Mouse (Mus musculus) CH12.LX (cell line): Measurements from ENCODE around the gene AI467606. TPM values are rescaled to one million over a fixed set of nuclear protein-coding genes. Genes with fewer than 3 reads are reported as not detected.

Experiments
- DNase-seq: peaks from one replicate; pipeline ENCODE4 v3.0.0-alpha.2; 2013; ENCODE audit errors: extremely low read depth
- H3K27ac ChIP-seq: 2 replicates; pipeline ENCODE4 v1.5.1; 2012; ENCODE audit warnings: low read depth, mild to moderate bottlenecking, control low read depth, moderate library complexity; ENCODE audit not compliant: insufficient read depth
- H3K27me3 ChIP-seq: replicated peaks from 2 replicates; pipeline ENCODE3; 2012; ENCODE audit warnings: inconsistent platforms
- H3K36me3 ChIP-seq, 2 experiments: replicated peaks in 1 of 2; 2 replicates each; pipeline versions ENCODE3 to v1.6.1; 2012; ENCODE audit warnings: inconsistent platforms in 1 of 2, low read length in 1 of 2, mild to moderate bottlenecking in 1 of 2, mixed read lengths in 1 of 2, moderate library complexity in 1 of 2; ENCODE audit not compliant: control insufficient read depth in 1 of 2, insufficient read depth in 1 of 2
- H3K4me1 ChIP-seq, 2 experiments: 2 replicates each; pipeline ENCODE4 v1.6.1; 2012; ENCODE audit warnings: inconsistent platforms in 1 of 2, moderate library complexity in 1 of 2; ENCODE audit not compliant: insufficient read depth in 2 of 2, control insufficient read depth in 1 of 2
- H3K4me2 ChIP-seq: 2 replicates; pipeline ENCODE4 v1.6.1; 2012; ENCODE audit warnings: low read depth, mild to moderate bottlenecking, control low read depth; ENCODE audit not compliant: poor library complexity, insufficient read depth, severe bottlenecking
- H3K4me3 ChIP-seq, 3 experiments: fragments of 150-350 bp in 1 of 3; sonication (generic) in 1 of 3; replicated peaks in 1 of 3; 2 replicates each; pipeline versions ENCODE3 to v1.5.1; 2011 to 2012; ENCODE audit warnings: low read depth in 2 of 3, low read length in 2 of 3, mild to moderate bottlenecking in 2 of 3, moderate library complexity in 2 of 3, control low read depth in 1 of 3, improper control_type of control experiment in 1 of 3, inconsistent platforms in 1 of 3, mixed read lengths in 1 of 3; ENCODE audit not compliant: poor library complexity in 1 of 3
- H3K79me2 ChIP-seq: replicated peaks from 2 replicates; pipeline ENCODE4 v1.6.1; 2012; ENCODE audit warnings: mild to moderate bottlenecking, moderate library complexity; ENCODE audit not compliant: control insufficient read depth, poor library complexity, insufficient read depth, severe bottlenecking; ENCODE audit errors: extremely low read depth
- H3K9ac ChIP-seq: 2 replicates; pipeline ENCODE4 v1.6.1; 2012; ENCODE audit warnings: low read depth, mild to moderate bottlenecking, control low read depth, moderate library complexity; ENCODE audit not compliant: insufficient read depth
- H3K9me3 ChIP-seq: replicated peaks from 2 replicates; pipeline ENCODE3; 2012; ENCODE audit warnings: low read length, inconsistent platforms, mixed read lengths
- BHLHE40 ChIP-seq: IDR thresholded peaks from 2 replicates; pipeline ENCODE4 v1.6.1; 2011; ENCODE audit warnings: mild to moderate bottlenecking, low read depth, low read length, improper control_type of control experiment
- CHD2 ChIP-seq: IDR thresholded peaks from 2 replicates; pipeline ENCODE4 v1.6.1; 2011; ENCODE audit warnings: low read length, improper control_type of control experiment
- CTCF ChIP-seq, 2 experiments: IDR thresholded peaks in 1 of 2; conservative IDR thresholded peaks in 1 of 2; 2 replicates each; pipeline ENCODE4 v1.5.1; 2011 to 2012; ENCODE audit warnings: low read depth in 2 of 2, low read length in 2 of 2, improper control_type of control experiment in 1 of 2, inconsistent platforms in 1 of 2, mild to moderate bottlenecking in 1 of 2, moderate library complexity in 1 of 2
- ELF1 ChIP-seq: IDR thresholded peaks from 2 replicates; pipeline ENCODE4 v1.6.1; 2014; ENCODE audit warnings: low read depth, mild to moderate bottlenecking, inconsistent platforms, low read length, improper control_type of control experiment
- EP300 ChIP-seq: IDR thresholded peaks from 2 replicates; pipeline ENCODE4 v1.6.1; 2011; ENCODE audit warnings: low read length, improper control_type of control experiment
- ETS1 ChIP-seq: conservative IDR thresholded peaks from 2 replicates; pipeline ENCODE4 v1.6.1; 2012; ENCODE audit warnings: low read depth, mild to moderate bottlenecking, inconsistent platforms, low read length, improper control_type of control experiment, moderate library complexity
- GABPA ChIP-seq: IDR thresholded peaks from 2 replicates; pipeline ENCODE4 v1.6.1; 2012; ENCODE audit warnings: low read depth, low read length, improper control_type of control experiment, inconsistent platforms; ENCODE audit not compliant: insufficient replicate concordance
- HCFC1 ChIP-seq: IDR thresholded peaks from 2 replicates; pipeline ENCODE4 v1.6.1; 2012; ENCODE audit warnings: low read depth, mild to moderate bottlenecking, inconsistent platforms, low read length, improper control_type of control experiment
- KAT2A ChIP-seq: IDR thresholded peaks from 2 replicates; pipeline ENCODE4 v1.6.1; 2012; ENCODE audit warnings: low read length, improper control_type of control experiment, inconsistent platforms; ENCODE audit not compliant: insufficient replicate concordance
- MAFK ChIP-seq: IDR thresholded peaks from 2 replicates; pipeline ENCODE4 v1.6.1; 2011; ENCODE audit warnings: low read length, improper control_type of control experiment; ENCODE audit not compliant: insufficient replicate concordance
- MAX ChIP-seq: IDR thresholded peaks from 2 replicates; pipeline ENCODE4 v1.6.1; 2011; ENCODE audit warnings: low read length, improper control_type of control experiment
- MEF2A ChIP-seq: IDR thresholded peaks from 2 replicates; pipeline ENCODE4 v1.6.1; 2014; ENCODE audit warnings: low read depth, mild to moderate bottlenecking, inconsistent platforms, low read length, improper control_type of control experiment, borderline replicate concordance
- MYC ChIP-seq: IDR thresholded peaks from 2 replicates; pipeline ENCODE4 v1.6.1; 2011; ENCODE audit warnings: low read depth, mild to moderate bottlenecking, improper control_type of control experiment, low read length
- NELFE ChIP-seq: IDR thresholded peaks from 2 replicates; pipeline ENCODE4 v1.6.1; 2011; ENCODE audit warnings: low read depth, low read length, improper control_type of control experiment
- NRF1 ChIP-seq: IDR thresholded peaks from 2 replicates; pipeline ENCODE4 v1.6.1; 2014; ENCODE audit warnings: low read depth, mild to moderate bottlenecking, inconsistent platforms, low read length, improper control_type of control experiment, moderate library complexity
- POLR2A ChIP-seq: IDR thresholded peaks from 2 replicates; pipeline ENCODE4 v1.6.1; 2011; ENCODE audit warnings: low read depth, mild to moderate bottlenecking, improper control_type of control experiment, low read length
- RAD21 ChIP-seq: IDR thresholded peaks from 2 replicates; pipeline ENCODE4 v1.6.1; 2011; ENCODE audit warnings: low read depth, mild to moderate bottlenecking, low read length, improper control_type of control experiment, moderate library complexity
- SIN3A ChIP-seq: IDR thresholded peaks from 2 replicates; pipeline ENCODE4 v1.6.1; 2012; ENCODE audit warnings: low read length, improper control_type of control experiment, inconsistent platforms
- SMC3 ChIP-seq: IDR thresholded peaks from 2 replicates; pipeline ENCODE4 v1.6.1; 2011; ENCODE audit warnings: low read depth, low read length, improper control_type of control experiment
- TCF12 ChIP-seq: IDR thresholded peaks from 2 replicates; pipeline ENCODE4 v1.6.1; 2014; ENCODE audit warnings: low read depth, mild to moderate bottlenecking, inconsistent platforms, low read length, improper control_type of control experiment
- USF1 ChIP-seq: IDR thresholded peaks from 2 replicates; pipeline ENCODE4 v1.6.1; 2014; ENCODE audit warnings: low read depth, mild to moderate bottlenecking, inconsistent platforms, low read length, improper control_type of control experiment
- USF2 ChIP-seq: conservative IDR thresholded peaks from 2 replicates; pipeline ENCODE4 v1.6.1; 2011; ENCODE audit warnings: low read depth, low read length, improper control_type of control experiment
- ZC3H11A ChIP-seq: IDR thresholded peaks from 2 replicates; pipeline ENCODE4 v1.6.1; 2012; ENCODE audit warnings: low read depth, mild to moderate bottlenecking, inconsistent platforms, low read length, improper control_type of control experiment
- ZNF384 ChIP-seq: IDR thresholded peaks from 2 replicates; pipeline ENCODE4 v1.6.1; 2012; ENCODE audit warnings: low read depth, low read length, improper control_type of control experiment, inconsistent platforms
- dilution Hi-C: fragments of 300-500 bp; cut with MboI; formaldehyde crosslinking; loops from 2 replicates; pipeline ENCODE4 v1.14.3; 2020; ENCODE audit warnings: low sequenced_read_pairs; ENCODE audit not compliant: extremely low pct_unique_long_range_greater_than_20kb, extremely low pct_ligation_motif_present
- in situ Hi-C: fragments of 300-500 bp; cut with MboI; formaldehyde crosslinking; loops from 3 replicates; pipeline ENCODE4 v1.14.3; 2019; ENCODE audit warnings: low sequenced_read_pairs, low pct_ligation_motif_present, low pct_unique_long_range_greater_than_20kb, mixed read lengths
- polyA plus RNA-seq: library from polyadenylated mRNA; unstranded; fragments of >175 nt; gene quantifications from 2 replicates; pipeline ENCODE4 v1.2.1, GENCODE M21; 2012; ENCODE audit warnings: low read depth; ENCODE audit not compliant: insufficient read length
- total RNA-seq, 2 experiments: library from RNA; depleted of rRNA; stranded (reverse); fragments of 300-350 nt in 1 of 2; fragments of >200 nt in 1 of 2; gene quantifications; 2 replicates each; pipeline ENCODE4 v1.2.3; 2012 to 2014

Gene AI467606
- total and polyA plus RNA-seq, 3 experiments: 15.7 to 26.4 (median 20.5) TPM

- Histone ChIP-seq H3K9ac (no peak overlapping the region), H3K4me3 (no peak overlapping the region), H3K4me2 (no peak overlapping the region), H3K4me1 (peaks cover 9 to 15% of the 10 kb centered on the region in 2 experiments), H3K36me3 (no peaks in the 10 kb centered on the region), H3K9me3 (peaks cover 6% of the 10 kb centered on the region), H3K79me2 (no peaks in the 10 kb centered on the region), H3K27me3 (peaks cover 8% of the 10 kb centered on the region), H3K27ac (no peak overlapping the region)
- TF ChIP-seq GABPA: no peak
- TF ChIP-seq ZNF384: no peak
- no peak for TF ChIP-seq USF2
- TF ChIP-seq MAFK: no peak
- TF ChIP-seq NELFE: no peak
- no peak for DNase-seq
- dilution Hi-C loops (no loop called here), in situ Hi-C loops (loop anchor here (5.0 to 10.0 kb wide), 2 partner anchors 573 to 660 kb away; no protein-coding TSS in a partner anchor)
Measured at GRCm38 (mm10) chr7:127102148-127102547, 11.0 kb downstream of the AI467606 start.

DNA sequence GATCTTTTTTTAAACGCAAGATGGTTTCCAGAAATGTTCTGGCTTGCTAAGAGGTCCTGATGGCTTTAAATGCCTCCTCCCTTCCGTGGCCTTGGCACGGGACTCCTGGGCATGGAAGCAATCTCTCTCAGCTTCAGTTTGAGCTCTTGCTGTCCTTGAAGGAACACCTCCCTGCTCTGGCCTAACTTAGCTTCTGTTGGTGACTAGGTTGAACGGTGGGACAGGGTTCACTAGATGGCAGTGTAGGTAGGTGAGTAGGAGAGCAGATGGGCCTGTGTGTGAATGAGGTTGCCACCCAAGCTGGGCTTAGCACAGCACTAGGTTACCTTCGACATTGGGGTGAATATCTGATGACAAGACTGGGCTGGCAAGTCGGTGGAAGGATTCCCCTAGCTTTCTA is 12.8 kb downstream of the AI467606 start:
- peak; percentile 30 for TF ChIP-seq SMC3
- peak in 1 of 2 experiments; percentile 62; a peak in 2 of 4 replicates for TF ChIP-seq CTCF (conservative IDR thresholded peaks at IDR 0.05 in 1 of 2, IDR thresholded peaks at IDR 0.05 in 1 of 2; ENCODE audit: low read depth in 2 of 2, low read length in 2 of 2)
- no peak for TF ChIP-seq CHD2
- TF ChIP-seq RAD21: peak; percentile 17
- TF ChIP-seq USF2: no peak
- no peaks in the 10 kb centered on the region for H3K79me2 ChIP-seq
- H3K4me2 ChIP-seq: no peak overlapping the region
- H3K27ac ChIP-seq: no peak overlapping the region
- H3K4me1 ChIP-seq: peaks cover 13 to 20% of the 10 kb centered on the region in 2 experiments
- dilution Hi-C loops (no loop called here), in situ Hi-C loops (loop anchor here (5.0 to 10.0 kb wide), 2 partner anchors 571 to 658 kb away; no protein-coding TSS in a partner anchor)
- peaks cover 13% of the 10 kb centered on the region for H3K27me3 ChIP-seq
- DNase-seq: no peak
- no peak overlapping the region for H3K4me3 ChIP-seq
- no peak overlapping the region for H3K9ac ChIP-seq
- no peaks in the 10 kb centered on the region for H3K36me3 ChIP-seq
- peaks cover under 1% of the 10 kb centered on the region for H3K9me3 ChIP-seq

DNA sequence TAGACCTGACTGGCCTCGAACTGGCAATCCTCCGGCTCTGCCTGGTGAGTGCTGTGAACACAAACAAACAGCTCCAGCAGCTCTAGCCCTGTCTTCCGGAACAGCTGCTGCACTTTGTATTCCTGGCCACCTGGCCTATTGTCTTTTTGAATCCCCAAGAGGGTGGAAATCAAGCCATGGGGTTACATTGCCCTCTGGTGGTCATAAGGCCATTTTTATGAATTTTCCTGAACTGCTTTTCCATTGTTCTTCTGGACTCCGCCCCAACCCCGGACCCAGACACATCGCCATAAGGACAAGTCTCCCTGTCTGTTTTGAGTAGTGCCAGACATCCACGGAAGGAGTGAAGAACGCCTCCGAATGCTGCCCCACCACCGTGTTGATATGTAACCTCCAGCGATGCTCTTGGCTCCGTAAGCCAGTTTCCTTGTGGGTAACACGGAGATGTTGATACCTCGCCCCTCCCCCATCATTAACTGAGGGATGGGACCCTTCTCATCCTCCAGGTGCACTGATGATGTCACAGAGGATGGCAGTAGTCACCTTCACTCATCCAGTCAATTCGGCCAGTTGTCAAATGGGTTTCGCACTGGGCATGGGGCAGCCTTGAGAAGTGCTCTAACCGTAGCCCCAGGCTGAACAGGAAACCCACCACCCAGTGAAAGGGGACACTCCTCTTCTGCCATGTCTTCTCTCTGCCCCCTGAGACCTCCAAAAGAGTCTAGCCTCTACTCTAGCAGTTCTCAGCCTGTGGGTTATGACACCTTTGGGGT is 13.6 kb downstream of the AI467606 start:
- H3K9me3 ChIP-seq: no peaks in the 10 kb centered on the region
- H3K79me2 ChIP-seq: no peaks in the 10 kb centered on the region
- peak; percentile 88 for DNase-seq
- no peak overlapping the region for H3K27ac ChIP-seq
- no peak overlapping the region for H3K4me3 ChIP-seq
- peaks cover 15 to 24% of the 10 kb centered on the region in 2 experiments for H3K4me1 ChIP-seq
- no peaks in the 10 kb centered on the region for H3K36me3 ChIP-seq
- dilution Hi-C loops: no loop called here
- in situ Hi-C loops: loop anchor here (5.0 to 10.0 kb wide), 2 partner anchors 570 to 658 kb away; no protein-coding TSS in a partner anchor
- H3K27me3 ChIP-seq: peaks cover 13% of the 10 kb centered on the region
- H3K4me2 ChIP-seq: peak overlapping the region; percentile 68
- no peak overlapping the region for H3K9ac ChIP-seq
- peak; percentile 48; the same call in 1 of the 2 replicates for TF ChIP-seq BHLHE40
- TF ChIP-seq EP300: no peak; the same call in 1 of the 2 replicates
- peak; percentile 14; the same call in 1 of the 2 replicates for TF ChIP-seq NRF1
- peak; percentile 93 for TF ChIP-seq SIN3A
- no peak for TF ChIP-seq USF2
- peak; percentile 92 for TF ChIP-seq TCF12
- peak; percentile 76 for TF ChIP-seq ZC3H11A
- TF ChIP-seq SMC3: peak; percentile 98
- no peak for TF ChIP-seq USF1
- no peak for TF ChIP-seq HCFC1
- TF ChIP-seq CHD2: no peak
- TF ChIP-seq MYC: peak; percentile 57; the same call in 1 of the 2 replicates
- peak; percentile 100 for TF ChIP-seq RAD21
- TF ChIP-seq MEF2A: peak; percentile 58; the same call in 1 of the 2 replicates
- no peak for TF ChIP-seq POLR2A
- 0 out of 2 replicates have a peak, but pooled peaks have one; percentile 27 for TF ChIP-seq KAT2A
- TF ChIP-seq ELF1: peak; percentile 80
- no peak for TF ChIP-seq MAX
- peak; percentile 66 for TF ChIP-seq ETS1
